Mouse (Mus musculus) E14TG2a.4 (cell line): ENCODE measurements around the gene Iqgap2.

ENCODE experiments used
- CTCF ChIP-seq: conservative IDR thresholded peaks from 2 replicates; pipeline ENCODE4 v1.5.1; 2014; ENCODE audit warnings: low read length
- POU5F1 ChIP-seq: IDR thresholded peaks from 2 replicates; pipeline ENCODE4 v1.6.1; 2014; ENCODE audit warnings: low read length, borderline replicate concordance

DNA sequence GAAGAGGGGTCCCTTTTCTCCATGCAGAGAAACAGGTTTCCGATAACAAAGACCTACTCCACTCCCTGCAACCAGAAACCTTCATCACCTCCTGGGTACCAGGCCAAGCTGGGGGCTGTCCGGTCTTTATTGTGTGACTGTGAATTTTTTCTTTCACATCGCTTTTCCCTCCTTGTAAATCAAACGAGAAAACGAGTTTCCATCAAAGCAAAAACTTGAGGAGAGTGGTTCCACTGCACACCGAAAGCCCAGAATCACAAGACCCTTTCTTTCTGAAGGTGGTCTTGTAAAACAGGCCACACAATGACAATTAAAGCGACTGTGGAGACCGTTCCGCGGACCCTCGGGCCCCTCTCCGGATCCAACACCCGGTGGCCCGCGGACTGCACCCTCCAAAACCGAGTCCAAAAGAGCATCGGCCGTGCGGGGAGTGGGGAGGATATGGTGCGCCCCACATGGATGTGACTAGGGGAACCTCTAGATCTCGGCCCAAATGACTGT is 274.0 kb downstream of the Iqgap2 start:
- TF ChIP-seq CTCF (no peak), POU5F1 (no peak)
